Mouse (Mus musculus) C2C12 (cell line): ENCODE measurements around the gene Upf3a.

Experiments
- CEBPB ChIP-seq: IDR thresholded peaks from one replicate; pipeline ENCODE4 v1.6.1; 2011; ENCODE audit warnings: low read depth, mild to moderate bottlenecking, control low read depth, moderate library complexity
- CTCF ChIP-seq: IDR thresholded peaks from one replicate; pipeline ENCODE4 v1.5.1; 2011; ENCODE audit not compliant: control insufficient read depth, insufficient read depth, insufficient read length
- FOSL1 ChIP-seq: IDR thresholded peaks from one replicate; pipeline ENCODE4 v1.8.0; 2011; ENCODE audit warnings: mild to moderate bottlenecking, low read length; ENCODE audit not compliant: poor library complexity, insufficient read depth, severe bottlenecking
- MAX ChIP-seq: IDR thresholded peaks from one replicate; pipeline ENCODE4 v1.6.1; 2011; ENCODE audit warnings: mild to moderate bottlenecking, control low read depth
- MYOD1 ChIP-seq: IDR thresholded peaks from one replicate; pipeline ENCODE4 v1.6.1; 2011; ENCODE audit warnings: low read depth; ENCODE audit not compliant: control insufficient read depth, insufficient read length
- MYOG ChIP-seq: IDR thresholded peaks from one replicate; pipeline ENCODE4 v1.6.1; 2011; ENCODE audit not compliant: control insufficient read depth, insufficient read length; ENCODE audit errors: extremely low read depth
- USF1 ChIP-seq: IDR thresholded peaks from one replicate; pipeline ENCODE4 v1.6.1; 2011; ENCODE audit warnings: low read depth, mild to moderate bottlenecking, control low read depth, moderate library complexity

- TF ChIP-seq USF1 (no peak), CTCF (peak; percentile 52), CEBPB (no peak), MYOD1 (no peak), MAX (peak; percentile 89), MYOG (no peak), FOSL1 (no peak)
Measured at GRCm38 (mm10) chr8:13785250-13785763, at the start of gene Upf3a.
